Mouse (Mus musculus): ENCODE measurements around the gene Clcn6. TPM values are rescaled to one million over a fixed set of nuclear protein-coding genes. Genes with fewer than 3 reads are reported as not detected.

The Clcn6 gene
- polyA plus RNA-seq, 1 experiment from 2014 or later, result 6.2 TPM

GRCm38 (mm10) chr4:148018410-148018809 is 20.2 kb downstream of the Clcn6 start:
- no peak for ATAC-seq (ENCODE audit: insufficient number of reproducible peaks, insufficient read depth, low FRiP score, low read depth)
- Histone ChIP-seq H3K27ac (ENCODE audit: low read length) (no peak overlapping the region), H3K4me3 (ENCODE audit: low read depth, low read length) (no peak overlapping the region), H3K4me1 (ENCODE audit: control insufficient read depth, insufficient read depth, low read length) (no peaks in the 10 kb centered on the region), H3K9ac (replicated peaks; ENCODE audit: low read depth, low read length) (no peak overlapping the region), H3K4me2 (replicated peaks; ENCODE audit: low read depth, low read length) (no peak overlapping the region), H3K36me3 (ENCODE audit: control insufficient read depth, insufficient read depth, low read length) (peaks cover 63% of the 10 kb centered on the region), H3K9me3 (ENCODE audit: control insufficient read depth, low read depth, low read length) (no peaks in the 10 kb centered on the region), H3K27me3 (ENCODE audit: control insufficient read depth, insufficient read depth, low read length) (no peaks in the 10 kb centered on the region)
- whole genome bisulfite sequencing, result 70% methylated on average over 2 of the region's 2 CpGs

- H3K9me3 ChIP-seq (ENCODE audit: control insufficient read depth, low read depth, low read length), result no peaks in the 10 kb centered on the region
- no peak overlapping the region for H3K4me2 ChIP-seq (replicated peaks; ENCODE audit: low read depth, low read length)
- no peaks in the 10 kb centered on the region for H3K27me3 ChIP-seq (ENCODE audit: control insufficient read depth, insufficient read depth, low read length)
- peaks cover 70% of the 10 kb centered on the region for H3K36me3 ChIP-seq (ENCODE audit: control insufficient read depth, insufficient read depth, low read length)
- no peak for ATAC-seq (ENCODE audit: insufficient number of reproducible peaks, insufficient read depth, low FRiP score, low read depth)
- H3K4me1 ChIP-seq (ENCODE audit: control insufficient read depth, insufficient read depth, low read length), result no peaks in the 10 kb centered on the region
- no peak overlapping the region for H3K9ac ChIP-seq (replicated peaks; ENCODE audit: low read depth, low read length)
- no peak overlapping the region for H3K4me3 ChIP-seq (ENCODE audit: low read depth, low read length)
- no peak overlapping the region for H3K27ac ChIP-seq (ENCODE audit: low read length)
- 83% methylated on average over 3 of the region's 3 CpGs for WGBS
Observed at GRCm38 (mm10) chr4:148016981-148017380, 21.6 kb downstream of the Clcn6 start.

- H3K9ac ChIP-seq (replicated peaks; ENCODE audit: low read depth, low read length), result no peak overlapping the region
- H3K27me3 ChIP-seq (ENCODE audit: control insufficient read depth, insufficient read depth, low read length), result no peaks in the 10 kb centered on the region
- peaks cover 70% of the 10 kb centered on the region for H3K36me3 ChIP-seq (ENCODE audit: control insufficient read depth, insufficient read depth, low read length)
- H3K4me1 ChIP-seq (ENCODE audit: control insufficient read depth, insufficient read depth, low read length), result no peaks in the 10 kb centered on the region
- H3K4me2 ChIP-seq (replicated peaks; ENCODE audit: low read depth, low read length), result no peak overlapping the region
- 78% methylated on average over 10 of the region's 10 CpGs for WGBS
- H3K4me3 ChIP-seq (ENCODE audit: low read depth, low read length), result no peak overlapping the region
- no peak for ATAC-seq (ENCODE audit: insufficient number of reproducible peaks, insufficient read depth, low FRiP score, low read depth)
- H3K27ac ChIP-seq (ENCODE audit: low read length), result no peak overlapping the region
- H3K9me3 ChIP-seq (ENCODE audit: control insufficient read depth, low read depth, low read length), result no peaks in the 10 kb centered on the region
Observed at GRCm38 (mm10) chr4:148015418-148015817, 23.2 kb downstream of the Clcn6 start.

GRCm38 (mm10) chr4:148012216-148012615 is 26.4 kb downstream of the Clcn6 start:
- WGBS, result 91% methylated on average over 4 of the region's 4 CpGs
- Histone ChIP-seq H3K27ac (ENCODE audit: low read length) (no peak overlapping the region), H3K9me3 (ENCODE audit: control insufficient read depth, low read depth, low read length) (no peaks in the 10 kb centered on the region), H3K9ac (replicated peaks; ENCODE audit: low read depth, low read length) (no peak overlapping the region), H3K36me3 (ENCODE audit: control insufficient read depth, insufficient read depth, low read length) (peaks cover 81% of the 10 kb centered on the region), H3K4me1 (ENCODE audit: control insufficient read depth, insufficient read depth, low read length) (no peaks in the 10 kb centered on the region), H3K4me2 (replicated peaks; ENCODE audit: low read depth, low read length) (no peak overlapping the region), H3K27me3 (ENCODE audit: control insufficient read depth, insufficient read depth, low read length) (no peaks in the 10 kb centered on the region), H3K4me3 (ENCODE audit: low read depth, low read length) (no peak overlapping the region)
- no peak for ATAC-seq (ENCODE audit: insufficient number of reproducible peaks, insufficient read depth, low FRiP score, low read depth)

GRCm38 (mm10) chr4:148011332-148011731 is 27.3 kb downstream of the Clcn6 start:
- ATAC-seq (ENCODE audit: insufficient number of reproducible peaks, insufficient read depth, low FRiP score, low read depth), result no peak
- Histone ChIP-seq H3K27ac (ENCODE audit: low read length) (no peak overlapping the region), H3K9ac (replicated peaks; ENCODE audit: low read depth, low read length) (no peak overlapping the region), H3K36me3 (ENCODE audit: control insufficient read depth, insufficient read depth, low read length) (peaks cover 74% of the 10 kb centered on the region), H3K4me3 (ENCODE audit: low read depth, low read length) (no peak overlapping the region), H3K4me1 (ENCODE audit: control insufficient read depth, insufficient read depth, low read length) (no peaks in the 10 kb centered on the region), H3K4me2 (replicated peaks; ENCODE audit: low read depth, low read length) (no peak overlapping the region), H3K27me3 (ENCODE audit: control insufficient read depth, insufficient read depth, low read length) (no peaks in the 10 kb centered on the region), H3K9me3 (ENCODE audit: control insufficient read depth, low read depth, low read length) (no peaks in the 10 kb centered on the region)
- 86% methylated on average over 3 of the region's 3 CpGs for WGBS

- no peak for ATAC-seq (ENCODE audit: insufficient number of reproducible peaks, insufficient read depth, low FRiP score, low read depth)
- Histone ChIP-seq H3K27ac (ENCODE audit: low read length) (no peak overlapping the region), H3K36me3 (ENCODE audit: control insufficient read depth, insufficient read depth, low read length) (peaks cover 75% of the 10 kb centered on the region), H3K4me1 (ENCODE audit: control insufficient read depth, insufficient read depth, low read length) (no peaks in the 10 kb centered on the region), H3K9ac (replicated peaks; ENCODE audit: low read depth, low read length) (no peak overlapping the region), H3K27me3 (ENCODE audit: control insufficient read depth, insufficient read depth, low read length) (no peaks in the 10 kb centered on the region), H3K4me2 (replicated peaks; ENCODE audit: low read depth, low read length) (no peak overlapping the region), H3K9me3 (ENCODE audit: control insufficient read depth, low read depth, low read length) (no peaks in the 10 kb centered on the region), H3K4me3 (ENCODE audit: low read depth, low read length) (no peak overlapping the region)
- 94% methylated on average over 2 of the region's 2 CpGs for WGBS
Observed at GRCm38 (mm10) chr4:148009641-148010040, 29.0 kb downstream of the Clcn6 start.

- Histone ChIP-seq H3K4me2 (replicated peaks; ENCODE audit: low read depth, low read length) (no peak overlapping the region), H3K4me1 (ENCODE audit: control insufficient read depth, insufficient read depth, low read length) (no peaks in the 10 kb centered on the region), H3K36me3 (ENCODE audit: control insufficient read depth, insufficient read depth, low read length) (peaks cover 63% of the 10 kb centered on the region), H3K9ac (replicated peaks; ENCODE audit: low read depth, low read length) (no peak overlapping the region), H3K27me3 (ENCODE audit: control insufficient read depth, insufficient read depth, low read length) (no peaks in the 10 kb centered on the region), H3K9me3 (ENCODE audit: control insufficient read depth, low read depth, low read length) (no peaks in the 10 kb centered on the region), H3K4me3 (ENCODE audit: low read depth, low read length) (no peak overlapping the region), H3K27ac (ENCODE audit: low read length) (no peak overlapping the region)
- WGBS, result 80% methylated on average over 4 of the region's 4 CpGs
- ATAC-seq (ENCODE audit: insufficient number of reproducible peaks, insufficient read depth, low FRiP score, low read depth), result no peak
Observed at GRCm38 (mm10) chr4:148008412-148008811, 30.2 kb downstream of the Clcn6 start.

- Histone ChIP-seq H3K27ac (ENCODE audit: low read length) (no peak overlapping the region), H3K27me3 (ENCODE audit: control insufficient read depth, insufficient read depth, low read length) (no peaks in the 10 kb centered on the region), H3K9ac (replicated peaks; ENCODE audit: low read depth, low read length) (no peak overlapping the region), H3K36me3 (ENCODE audit: control insufficient read depth, insufficient read depth, low read length) (peaks cover 31% of the 10 kb centered on the region), H3K4me2 (replicated peaks; ENCODE audit: low read depth, low read length) (no peak overlapping the region), H3K9me3 (ENCODE audit: control insufficient read depth, low read depth, low read length) (no peaks in the 10 kb centered on the region), H3K4me3 (ENCODE audit: low read depth, low read length) (no peak overlapping the region), H3K4me1 (ENCODE audit: control insufficient read depth, insufficient read depth, low read length) (no peaks in the 10 kb centered on the region)
- WGBS, result 90% methylated on average over 7 of the region's 7 CpGs
- ATAC-seq (ENCODE audit: insufficient number of reproducible peaks, insufficient read depth, low FRiP score, low read depth), result no peak
Observed at GRCm38 (mm10) chr4:148004361-148004760, 34.3 kb downstream of the Clcn6 start.

- WGBS, result 46% methylated on average over 8 of the region's 8 CpGs
- Histone ChIP-seq H3K36me3 (ENCODE audit: control insufficient read depth, insufficient read depth, low read length) (peaks cover 12% of the 10 kb centered on the region), H3K4me3 (ENCODE audit: low read depth, low read length) (no peak overlapping the region), H3K27me3 (ENCODE audit: control insufficient read depth, insufficient read depth, low read length) (no peaks in the 10 kb centered on the region), H3K9ac (replicated peaks; ENCODE audit: low read depth, low read length) (no peak overlapping the region), H3K27ac (ENCODE audit: low read length) (no peak overlapping the region), H3K9me3 (ENCODE audit: control insufficient read depth, low read depth, low read length) (no peaks in the 10 kb centered on the region), H3K4me1 (ENCODE audit: control insufficient read depth, insufficient read depth, low read length) (no peaks in the 10 kb centered on the region), H3K4me2 (replicated peaks; ENCODE audit: low read depth, low read length) (no peak overlapping the region)
- no peak for ATAC-seq (ENCODE audit: insufficient number of reproducible peaks, insufficient read depth, low FRiP score, low read depth)
Observed at GRCm38 (mm10) chr4:148001866-148002265, 36.8 kb downstream of the Clcn6 start.

Data from stomach, embryonic 14.5 days (tissue).